Mouse (Mus musculus) ZHBTc4 (cell line): Measurements from ENCODE around the gene Stk32c.
A peak's percentile ranks its signal among the peaks of the same experiment; 100 is the strongest.

Source experiments
- DNase-seq: peaks from one replicate; pipeline ENCODE4 v3.0.0-alpha.2; 2011; ENCODE audit warnings: low read depth, low spot score

Gene Stk32c

GRCm38 (mm10) chr7:139212754-139213745 lies at the start of gene Stk32c, which contains the start of gene Lrrc27:
Stk32c (minus strand) TSS chr7:139213307.
Lrrc27 (plus strand) TSS chr7:139212988.
- DNase-seq = peak; percentile 100

- DNase-seq = no peak
These were observed 44.8 kb upstream of the Stk32c start for GRCm38 (mm10) chr7:139257752-139258542.

- DNase-seq = no peak
These were observed 41.5 kb upstream of the Stk32c start for GRCm38 (mm10) chr7:139254626-139255025.

- DNase-seq = peak; percentile 38
These were observed 40.4 kb upstream of the Stk32c start for GRCm38 (mm10) chr7:139253462-139253861.

- no peak for DNase-seq
These were observed 39.9 kb upstream of the Stk32c start for GRCm38 (mm10) chr7:139252986-139253385.

- no peak for DNase-seq
These were observed 39.5 kb upstream of the Stk32c start for GRCm38 (mm10) chr7:139252566-139252965.

GRCm38 (mm10) chr7:139251881-139252301 lies 38.8 kb upstream of the Stk32c start:
- DNase-seq = no peak

- DNase-seq = no peak
These were observed 36.5 kb upstream of the Stk32c start for GRCm38 (mm10) chr7:139249406-139250210.

GRCm38 (mm10) chr7:139248615-139249405 lies 35.7 kb upstream of the Stk32c start:
- peak; percentile 25 for DNase-seq

GRCm38 (mm10) chr7:139247881-139248614 lies 34.9 kb upstream of the Stk32c start, which contains the start of gene Pwwp2b:
Pwwp2b (plus strand) TSS chr7:139248482.
- peak; percentile 75 for DNase-seq

GRCm38 (mm10) chr7:139246931-139247880 lies 34.1 kb upstream of the Stk32c start:
- DNase-seq = peak; percentile 34

- DNase-seq = no peak
These were observed 33.0 kb upstream of the Stk32c start for GRCm38 (mm10) chr7:139246086-139246485.

- DNase-seq = no peak
These were observed 26.3 kb upstream of the Stk32c start for GRCm38 (mm10) chr7:139239432-139239831.

GRCm38 (mm10) chr7:139235651-139236358 lies 22.7 kb upstream of the Stk32c start:
- no peak for DNase-seq

- DNase-seq = peak; percentile 91
These were observed 21.5 kb upstream of the Stk32c start for GRCm38 (mm10) chr7:139234426-139235188.

- peak; percentile 93 for DNase-seq
These were observed 20.6 kb upstream of the Stk32c start for GRCm38 (mm10) chr7:139233714-139234113.

- DNase-seq = no peak
These were observed 17.1 kb upstream of the Stk32c start for GRCm38 (mm10) chr7:139230241-139230640.
